Mouse (Mus musculus) lung, postnatal 36 days (tissue): ENCODE results near the gene Cadm2.

Experiments
- DNase-seq: peaks from one replicate; pipeline ENCODE4 v3.0.0; 2022; ENCODE audit warnings: mixed read lengths

Gene Cadm2

DNA sequence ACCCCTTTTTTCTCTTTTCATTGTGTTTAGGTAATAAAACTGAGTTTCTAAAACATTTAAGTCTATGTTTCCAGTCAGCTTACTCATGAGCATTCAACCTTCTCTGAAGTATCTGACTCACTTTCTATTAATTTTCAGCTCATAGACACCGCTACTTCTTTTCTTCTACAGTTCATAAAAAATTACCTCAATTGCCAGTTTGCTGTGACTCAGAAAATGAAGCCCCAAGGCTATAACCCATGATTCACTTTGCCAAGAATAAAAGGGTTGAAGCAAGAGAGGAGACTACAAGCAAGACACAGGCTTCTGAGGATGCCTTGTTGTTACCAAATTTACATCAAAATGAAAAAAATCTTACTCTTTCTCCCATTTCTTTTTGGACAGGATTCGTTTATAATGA, 698.0 kb downstream of the Cadm2 start:
- DNase-seq: no peak

DNA sequence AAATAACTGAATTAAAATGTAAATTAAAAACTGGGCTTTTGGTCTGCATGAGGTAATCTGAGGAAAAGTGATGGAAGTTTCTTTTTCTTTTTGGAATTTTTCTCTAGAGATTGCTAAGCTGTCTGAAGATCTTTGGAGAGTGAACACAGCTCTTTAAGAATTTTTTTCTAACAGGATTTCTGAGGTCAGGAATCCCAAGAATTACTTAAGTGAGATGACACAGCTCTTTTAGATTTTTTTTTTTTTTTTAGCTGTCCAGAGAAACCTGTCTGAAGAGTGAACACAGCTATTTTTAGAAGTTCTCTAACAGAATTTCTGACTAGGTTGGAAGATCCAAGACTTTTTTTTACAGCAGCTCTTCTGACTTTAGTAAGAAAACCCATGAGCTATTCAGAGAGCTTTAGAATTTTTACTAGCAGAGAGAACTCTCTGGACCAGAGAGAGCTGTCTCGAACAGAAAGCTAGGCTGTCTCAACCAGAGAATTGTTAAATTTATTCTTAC, 699.2 kb downstream of the Cadm2 start:
- DNase-seq: no peak

DNA sequence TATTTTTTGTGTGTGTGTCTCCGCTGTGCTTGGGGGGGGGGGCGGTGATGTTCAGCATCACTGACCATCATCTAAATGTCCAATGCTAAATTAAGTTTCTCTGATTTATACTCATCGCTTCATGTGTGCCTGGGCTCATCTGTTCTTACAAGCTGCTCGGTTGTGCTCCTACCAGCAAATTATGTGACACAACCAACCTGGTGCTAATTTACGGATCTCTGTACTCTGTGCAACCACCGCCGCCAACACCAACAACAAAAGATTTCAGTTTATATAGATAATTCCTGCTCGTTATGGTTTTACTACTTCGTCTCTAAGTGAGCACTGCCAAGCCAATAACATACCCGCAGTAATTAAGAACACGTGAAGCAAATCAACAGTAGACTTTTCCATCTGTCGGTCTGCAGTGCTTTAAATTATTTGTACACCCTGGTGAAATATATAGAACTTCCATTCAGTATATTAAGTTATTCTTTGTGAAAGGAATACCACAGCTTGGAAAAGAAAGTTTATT, 700.8 kb downstream of the Cadm2 start:
- DNase-seq: no peak

DNA sequence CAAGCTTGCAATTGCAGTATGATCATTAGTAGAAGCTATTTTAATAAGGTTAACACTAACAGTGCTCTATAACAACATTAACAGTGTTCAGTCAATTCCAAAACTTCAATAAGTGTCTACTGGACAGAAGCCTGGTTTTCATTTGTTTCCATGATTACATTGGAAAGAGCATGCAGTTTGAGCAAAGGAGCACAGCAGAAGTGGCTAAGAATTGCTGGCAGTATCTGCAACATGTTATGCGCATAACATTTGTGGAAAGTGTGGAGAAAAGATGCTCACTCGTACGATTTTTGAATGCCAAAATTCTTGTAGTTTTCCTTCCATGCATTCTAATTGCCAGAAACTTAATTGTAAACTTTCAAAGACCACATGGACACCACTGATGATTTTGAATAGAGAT, 718.9 kb downstream of the Cadm2 start:
- no peak for DNase-seq

DNA sequence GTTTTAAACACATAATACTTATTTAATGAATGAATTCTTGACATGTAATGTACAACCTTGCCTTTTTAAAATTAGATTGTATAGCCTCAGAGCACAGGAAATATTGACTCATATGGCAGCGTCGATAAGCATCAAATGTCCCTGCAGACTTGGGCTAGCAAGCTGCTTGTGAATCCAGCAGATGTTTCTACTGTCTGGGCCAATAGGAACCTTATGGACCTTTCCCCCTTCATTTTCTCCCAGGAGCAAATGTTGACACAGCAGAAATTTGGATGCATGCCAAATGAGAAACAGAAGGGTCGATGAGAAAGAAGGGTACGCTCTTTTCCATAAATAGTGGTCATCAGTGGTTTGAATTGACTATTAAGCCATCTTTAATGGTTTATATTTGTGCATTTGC, 720.0 kb downstream of the Cadm2 start:
- no peak for DNase-seq

DNA sequence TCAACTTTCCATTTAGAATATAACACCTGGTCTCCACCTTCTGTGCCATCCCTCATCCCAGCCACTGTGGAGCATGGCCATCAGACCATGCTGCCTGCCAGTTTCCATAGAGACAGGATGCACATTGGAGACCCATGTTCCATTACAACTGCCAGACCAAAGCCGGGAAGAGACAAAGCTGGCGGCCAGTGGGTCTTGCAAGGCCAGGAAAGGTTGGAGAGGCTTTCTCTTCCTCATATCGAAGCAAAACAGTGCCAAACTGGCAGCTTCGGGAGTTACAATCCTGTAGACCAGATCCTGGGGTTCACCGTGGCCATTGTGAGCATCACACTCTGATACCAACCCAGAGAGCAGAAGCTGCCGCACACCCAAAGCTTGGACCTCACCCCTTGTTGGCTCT, 728.3 kb downstream of the Cadm2 start:
- DNase-seq: no peak

DNA sequence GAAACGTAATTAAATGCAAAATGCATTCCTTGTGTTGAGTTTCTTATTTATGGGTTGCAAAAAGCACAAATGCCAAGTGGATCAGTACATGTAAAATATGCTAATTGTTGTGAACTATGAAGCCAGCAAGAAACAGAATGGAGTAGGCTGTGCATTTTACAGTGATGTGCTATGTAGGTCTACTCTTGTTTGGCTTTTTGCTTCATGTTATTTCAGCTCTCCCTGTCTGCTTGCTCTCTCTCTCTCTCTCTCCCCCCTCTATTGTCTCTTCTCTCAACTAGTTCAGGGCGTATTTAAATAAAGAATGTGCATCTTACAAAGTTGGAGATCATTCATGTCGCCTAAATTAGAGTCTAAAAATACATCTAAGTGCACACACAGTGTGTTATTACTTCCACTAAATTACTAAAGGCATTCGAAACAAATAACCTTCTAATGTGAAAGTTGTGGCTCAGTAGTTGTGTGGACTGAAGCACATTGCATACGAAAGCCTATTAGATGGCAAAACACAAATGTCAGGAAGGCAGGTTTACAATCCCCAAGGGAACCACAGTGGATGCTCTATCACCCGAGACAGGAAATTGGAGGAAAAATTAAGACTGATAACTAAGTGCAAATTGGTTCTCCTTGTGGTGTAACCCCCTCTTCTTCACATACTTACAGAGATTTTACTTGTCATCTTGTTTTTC, 729.0 kb downstream of the Cadm2 start:
- no peak for DNase-seq

DNA sequence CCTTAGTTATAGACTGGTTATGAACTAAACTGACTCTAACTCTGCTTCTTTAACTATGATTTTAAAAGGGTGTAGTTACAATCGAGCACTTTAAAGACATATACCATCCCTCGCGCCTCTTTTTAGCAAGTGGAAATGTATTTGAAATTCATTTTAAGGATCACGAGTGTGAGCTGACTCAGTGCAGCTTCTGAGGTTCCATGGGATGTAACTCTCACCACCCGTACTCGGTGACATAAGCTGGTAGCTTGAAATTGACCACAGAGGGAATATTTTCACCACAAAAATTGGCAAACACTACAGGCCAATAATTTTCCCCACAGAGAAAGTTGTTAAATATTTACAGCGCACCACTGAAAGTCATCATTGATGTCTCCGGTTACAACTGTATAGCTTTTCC, 730.8 kb downstream of the Cadm2 start:
- no peak for DNase-seq

DNA sequence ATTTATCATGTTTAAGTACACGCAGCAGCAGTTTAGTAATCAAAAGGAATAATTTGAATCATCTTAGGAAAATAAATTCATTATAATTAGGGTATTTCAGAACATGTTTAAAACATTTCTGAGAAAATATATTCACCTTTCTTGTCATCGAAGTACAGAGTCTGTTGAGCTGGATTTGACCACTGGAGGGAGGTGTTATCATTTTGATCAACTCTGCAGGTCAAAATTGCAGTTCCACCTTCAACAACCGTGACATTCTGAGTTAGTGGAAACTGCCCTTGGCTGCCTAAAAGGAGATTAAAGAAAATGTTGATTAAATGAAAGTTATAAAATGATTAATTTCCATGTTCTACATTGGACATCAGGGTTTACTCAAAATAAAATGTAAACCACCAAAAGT, 738.1 kb downstream of the Cadm2 start:
- DNase-seq: no peak

DNA sequence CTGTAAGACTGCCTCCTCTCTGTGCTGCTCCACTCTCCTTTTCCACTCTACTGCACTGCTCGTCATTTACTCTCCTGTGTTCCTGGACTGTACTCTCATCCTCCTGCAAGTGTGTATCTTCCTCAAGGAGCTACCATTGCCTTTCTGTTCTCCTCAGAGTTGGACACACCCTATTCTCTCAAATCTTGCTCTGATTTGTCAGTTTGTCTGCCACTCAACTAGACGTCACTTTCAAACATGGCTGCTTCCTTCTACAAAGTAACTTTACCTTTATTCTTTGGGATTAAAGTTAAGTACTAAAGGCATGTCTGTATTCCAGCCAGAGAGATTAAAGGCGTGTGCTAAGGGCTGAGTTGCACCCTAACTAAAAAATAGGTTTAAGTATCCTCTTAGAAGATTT, 749.5 kb downstream of the Cadm2 start:
- no peak for DNase-seq

DNA sequence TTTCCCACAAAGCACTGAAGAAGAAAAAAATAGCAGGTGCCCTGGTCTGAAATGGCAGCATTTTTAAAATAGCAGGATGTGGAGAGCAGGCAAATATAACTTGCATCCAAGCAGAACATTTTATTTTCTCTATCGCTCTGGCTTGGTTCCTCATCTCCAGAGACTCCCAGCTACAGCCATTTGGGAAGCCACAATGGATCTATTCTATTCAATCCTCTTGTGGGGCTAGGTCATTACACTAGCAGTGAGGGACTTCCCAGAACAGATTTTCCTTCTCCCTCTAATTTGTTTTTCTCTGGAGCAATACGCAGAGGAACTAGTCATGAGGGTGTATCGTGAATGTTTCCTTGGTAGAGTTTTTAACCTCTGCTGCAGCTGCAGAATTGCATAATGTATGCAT, 769.7 kb downstream of the Cadm2 start:
- DNase-seq: no peak

DNA sequence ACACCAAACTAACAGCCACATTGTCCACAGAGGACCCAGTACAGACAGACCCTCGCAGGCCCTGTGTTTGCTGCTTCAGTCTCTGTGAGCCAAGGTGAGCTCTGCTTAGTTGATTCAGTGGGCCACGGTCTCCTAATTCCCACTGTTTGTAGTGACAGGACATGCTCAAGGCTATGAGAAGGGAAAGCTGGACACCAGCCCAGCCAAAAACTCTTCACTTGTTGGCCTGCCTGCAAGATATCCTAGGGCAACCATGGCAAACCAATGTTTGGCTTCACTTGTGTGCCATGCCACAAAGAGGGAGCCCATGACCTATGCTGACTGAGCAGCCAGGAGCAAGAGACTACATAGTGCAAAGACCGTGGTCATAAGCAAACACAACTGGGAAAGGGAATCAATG, 795.8 kb downstream of the Cadm2 start:
- DNase-seq: no peak

DNA sequence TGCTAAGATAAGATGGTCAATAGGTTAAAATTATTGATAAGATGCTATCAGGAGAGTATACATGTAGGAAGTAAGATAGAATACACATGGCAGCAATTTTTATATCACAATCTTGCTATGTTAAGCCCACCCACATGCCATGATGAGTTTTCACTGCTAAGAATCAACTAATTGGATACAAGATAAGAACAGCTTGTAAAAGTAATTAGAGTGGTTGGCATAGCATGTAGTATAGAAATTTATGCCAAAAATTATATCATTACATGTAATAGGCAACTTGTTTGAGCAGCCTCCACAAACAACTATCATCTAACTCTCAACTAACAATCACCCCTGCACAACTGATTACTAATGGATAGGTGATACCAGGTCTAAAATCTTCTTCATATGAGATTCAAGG, 809.2 kb downstream of the Cadm2 start:
- DNase-seq: no peak

DNA sequence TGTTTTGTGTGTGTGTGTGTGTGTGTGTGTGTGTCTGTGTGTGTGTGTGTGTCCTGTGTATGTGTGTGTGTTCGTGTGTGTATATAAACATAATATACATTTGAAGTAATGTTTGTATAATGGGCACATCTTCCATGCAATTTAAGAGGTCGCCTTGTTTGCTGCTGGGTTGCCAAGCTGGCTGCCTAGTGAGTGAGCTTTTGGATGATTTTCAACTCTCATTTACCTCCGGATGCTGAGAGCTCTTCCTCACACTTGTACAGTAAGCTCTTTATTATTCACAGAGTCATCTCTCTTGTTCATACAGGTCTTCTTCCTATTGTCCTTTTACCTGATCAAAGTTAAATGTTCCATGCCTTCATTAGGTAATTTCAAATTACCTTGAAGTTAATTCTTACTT, 822.5 kb downstream of the Cadm2 start:
- DNase-seq: no peak

DNA sequence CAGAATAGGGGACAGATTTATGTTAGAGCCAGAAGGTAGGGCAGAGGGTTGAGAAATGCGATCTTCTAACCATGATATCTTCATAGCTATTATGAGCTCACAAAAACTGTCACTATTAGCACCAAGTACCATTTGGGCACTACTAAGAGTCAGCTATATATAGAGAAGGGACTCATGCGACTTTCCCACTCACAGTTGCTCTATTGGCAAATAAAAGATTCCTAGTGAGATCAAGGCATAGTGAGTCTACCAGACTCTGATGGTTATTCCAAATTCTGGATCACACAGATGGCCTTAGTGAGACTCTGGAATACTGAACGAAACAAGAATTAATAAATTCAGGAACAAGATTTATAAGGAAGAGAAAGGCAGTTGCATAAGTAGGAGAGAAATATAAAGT, 827.6 kb downstream of the Cadm2 start:
- no peak for DNase-seq

DNA sequence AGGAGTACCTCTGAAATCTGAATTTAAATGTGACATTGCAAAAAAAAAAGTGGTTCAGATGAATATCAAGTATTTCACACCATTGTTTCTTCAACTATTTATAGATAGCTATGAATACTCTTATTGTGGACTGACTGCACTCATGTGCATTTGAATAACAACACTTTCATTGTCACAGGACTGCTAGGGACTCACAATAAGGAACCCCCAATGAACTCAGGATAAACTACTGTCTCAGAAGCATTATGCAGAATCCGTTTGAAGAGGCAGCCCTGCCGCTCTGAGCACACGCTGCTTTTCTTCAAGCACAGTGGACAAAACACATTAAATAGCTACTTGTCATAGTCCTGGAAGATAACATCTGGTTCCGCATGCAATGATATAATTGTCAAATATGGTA, 848.8 kb downstream of the Cadm2 start:
- no peak for DNase-seq

DNA sequence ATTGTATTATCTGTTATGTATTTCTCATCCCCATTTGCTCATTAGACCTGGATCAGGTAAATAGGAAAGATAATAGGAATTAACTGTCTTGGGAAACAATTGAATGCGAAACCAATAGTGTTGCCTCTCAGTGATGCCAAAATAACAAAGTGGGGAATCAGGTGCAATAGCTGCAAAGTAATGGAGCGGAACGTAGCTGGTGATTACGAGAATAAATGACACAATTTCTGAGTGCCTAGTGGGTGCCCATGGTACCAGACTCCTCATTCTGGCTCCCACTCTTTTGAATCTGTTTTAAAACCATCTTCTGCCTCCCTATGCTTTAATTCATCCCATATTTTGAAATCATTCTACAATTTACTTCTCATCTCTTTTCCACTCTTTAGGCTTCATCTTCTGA, 851.2 kb downstream of the Cadm2 start:
- no peak for DNase-seq

DNA sequence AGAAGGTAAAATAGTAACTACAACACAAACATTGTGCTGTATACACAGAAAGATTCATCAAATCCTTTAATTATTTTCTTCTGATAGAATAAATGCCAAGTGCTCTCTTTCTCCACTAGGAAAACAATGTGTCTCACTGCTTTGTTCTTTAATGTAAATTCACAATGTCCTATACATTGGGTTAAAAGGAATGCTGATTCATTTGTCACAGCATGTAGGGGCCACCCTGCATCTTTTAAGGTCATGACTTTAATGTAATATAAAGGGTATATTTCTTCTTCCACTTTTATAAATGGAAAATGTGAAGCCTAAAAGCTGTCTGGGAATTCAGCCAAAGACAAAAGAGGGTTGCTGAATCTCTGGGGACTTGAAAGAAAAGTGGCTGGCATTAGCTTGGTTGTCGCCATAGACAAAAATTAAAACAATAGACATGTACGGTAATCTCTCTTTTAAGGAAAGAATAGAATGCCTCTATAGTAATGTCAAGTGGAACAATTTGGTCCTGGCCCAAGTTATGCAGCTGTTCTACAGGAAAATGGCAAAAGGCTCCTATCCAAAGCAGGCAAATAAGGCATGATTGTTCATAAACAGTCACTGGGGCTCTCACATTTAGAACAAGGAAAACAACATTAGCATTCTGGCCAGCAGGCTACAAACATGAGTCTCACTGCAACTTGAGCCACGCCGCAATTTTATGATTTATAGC, 851.9 kb downstream of the Cadm2 start:
- no peak for DNase-seq

DNA sequence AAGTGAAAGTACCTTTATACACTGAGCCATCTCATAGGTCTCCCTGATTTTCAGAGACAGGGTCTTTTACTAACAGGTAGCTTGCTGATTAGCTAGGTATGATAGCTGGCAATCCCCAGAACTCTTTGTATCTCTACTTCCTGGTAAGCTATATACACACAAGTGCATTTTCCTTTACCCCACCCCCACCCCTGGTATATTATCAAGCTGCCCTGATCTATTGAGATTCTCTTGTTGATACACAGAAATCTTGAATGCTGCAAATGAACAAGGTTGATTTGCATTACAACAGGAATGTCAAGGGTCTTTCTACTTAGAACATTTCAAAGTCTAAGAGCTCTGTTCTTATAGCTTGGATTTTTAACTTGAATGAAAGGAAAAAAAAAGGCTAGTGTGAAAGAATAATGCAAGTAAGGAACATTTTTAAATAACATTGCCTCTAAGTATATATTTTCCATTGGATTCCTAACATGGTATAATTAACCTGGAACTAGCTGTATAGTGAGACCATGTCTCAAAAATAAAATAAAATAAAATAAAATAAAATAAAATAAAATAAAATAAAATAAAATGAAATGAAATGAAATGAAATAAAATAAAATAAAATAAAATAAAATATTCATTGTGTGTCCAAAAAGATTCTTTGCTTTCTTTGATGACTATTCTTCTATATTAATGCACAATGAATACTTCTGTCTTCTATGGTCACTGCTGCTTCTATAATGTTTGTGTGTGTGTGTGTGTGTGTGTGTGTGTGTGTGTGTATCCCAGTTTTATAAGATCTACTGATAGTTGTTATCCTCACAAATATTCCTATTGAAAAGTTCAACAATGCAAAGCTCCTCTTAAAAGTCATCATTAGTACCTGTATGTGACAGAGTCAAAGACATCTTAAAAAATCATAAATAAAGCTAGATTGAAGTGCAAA, 858.9 kb downstream of the Cadm2 start:
- no peak for DNase-seq

DNA sequence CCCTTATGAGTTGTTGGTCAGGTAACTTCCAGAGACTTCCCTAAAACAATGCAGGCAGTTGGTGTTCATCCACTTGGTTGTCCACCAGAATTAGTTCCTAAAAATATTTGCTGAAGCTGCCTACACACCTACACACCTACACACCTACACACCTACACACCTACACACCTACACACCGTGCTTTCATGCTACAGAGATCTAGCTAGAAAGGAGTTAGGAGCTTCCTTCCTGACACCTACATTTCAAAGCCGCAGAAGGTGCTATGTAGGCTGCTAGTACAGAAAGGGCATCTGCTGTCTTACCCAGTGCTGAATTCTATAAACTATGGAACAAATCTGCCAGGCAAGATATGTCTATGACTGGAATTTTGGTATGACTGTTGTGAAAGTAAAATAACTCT, 872.2 kb downstream of the Cadm2 start:
- DNase-seq: no peak

DNA sequence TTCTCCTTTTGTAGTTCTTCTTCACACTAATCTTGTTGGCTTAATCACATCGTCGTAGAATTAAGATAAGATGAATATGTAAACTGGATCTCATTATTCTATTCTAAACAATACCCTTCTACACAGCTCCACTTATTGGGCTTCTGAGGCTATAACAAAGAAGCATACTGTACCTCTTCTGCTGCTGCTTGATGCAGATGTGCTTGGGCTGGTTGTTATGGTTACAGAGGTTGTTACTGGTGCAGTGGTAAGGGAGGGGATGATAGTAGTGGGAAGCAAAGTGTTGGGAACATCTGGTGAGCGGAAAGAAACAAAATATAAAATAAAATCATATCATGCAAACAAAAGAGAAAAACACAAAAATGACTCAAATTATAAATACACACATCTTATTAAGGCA, 889.5 kb downstream of the Cadm2 start:
- DNase-seq: no peak

DNA sequence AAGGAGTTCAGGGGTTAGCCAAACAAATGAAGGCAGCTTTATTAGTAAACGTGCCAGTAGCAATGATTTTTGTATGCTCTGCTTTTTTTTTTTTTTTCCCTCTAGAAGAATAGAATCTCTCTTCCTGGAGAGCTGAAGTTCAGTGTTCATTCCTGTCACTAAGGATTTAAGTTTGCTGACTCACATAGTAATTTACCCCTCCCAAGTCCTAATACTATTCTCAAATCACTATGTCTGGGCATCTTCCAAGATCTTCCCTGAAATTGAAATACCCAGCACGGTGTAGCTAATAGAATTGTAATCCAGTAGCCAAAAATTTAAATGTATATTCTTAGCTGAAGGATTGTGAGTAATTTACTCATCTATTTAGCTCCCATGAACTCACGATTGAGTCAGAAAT, 914.2 kb downstream of the Cadm2 start:
- DNase-seq: no peak

DNA sequence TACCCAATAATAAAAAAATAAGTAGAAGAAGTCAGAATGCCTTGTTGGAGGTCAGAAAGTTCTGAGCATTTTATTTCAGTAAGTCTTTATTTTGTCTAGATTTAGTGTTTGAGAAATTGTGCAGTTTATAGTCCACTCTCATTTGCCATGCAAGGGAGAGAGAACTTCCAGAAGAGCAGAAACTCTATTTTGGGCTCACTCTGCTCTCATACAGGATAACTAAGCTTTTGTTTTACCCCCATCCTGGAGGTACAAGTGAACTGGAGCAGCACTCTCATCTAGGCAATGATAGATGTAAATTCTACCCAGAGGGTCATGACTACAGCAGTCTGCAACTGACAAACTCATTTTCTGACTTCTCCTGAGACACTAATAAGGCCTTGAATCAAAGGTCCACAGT, 925.9 kb downstream of the Cadm2 start:
- DNase-seq: no peak

DNA sequence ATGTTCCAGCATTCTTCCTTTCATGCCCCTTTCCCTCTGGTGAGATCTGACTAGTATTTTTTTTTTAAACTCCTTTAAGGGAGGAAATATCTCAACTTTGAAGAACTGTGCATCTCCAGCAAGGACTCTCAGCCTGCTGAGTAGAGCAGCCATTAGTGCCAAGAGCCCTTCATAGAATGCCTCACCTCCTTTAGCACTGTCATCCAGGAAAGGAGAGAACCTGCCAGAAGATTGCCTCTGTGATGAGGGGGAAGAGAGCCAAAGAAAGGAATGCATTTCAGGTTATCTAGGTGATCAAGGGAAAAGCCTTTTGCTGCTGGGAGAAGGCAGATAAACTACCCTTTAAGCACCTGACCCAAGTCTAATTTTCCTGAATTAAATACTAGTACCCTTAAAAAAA, 943.5 kb downstream of the Cadm2 start:
- no peak for DNase-seq
